Mouse (Mus musculus) midbrain, embryonic 16.5 days (tissue): Measurements from ENCODE around the gene Rnasel. TPM values are rescaled to one million over a fixed set of nuclear protein-coding genes. Genes with fewer than 3 reads are reported as not detected.

ENCODE experiments used
- ATAC-seq: fragments of 200-750 bp; cut with Nextera tagmentation; 2 replicates; pipeline ENCODE4 v1.8.0; 2017; ENCODE audit warnings: moderate TSS enrichment
- H3K27ac ChIP-seq: fragments of 300-500 bp; sonication (generic); 2 replicates; pipeline ENCODE4 v1.5.1; 2014; ENCODE audit warnings: mild to moderate bottlenecking, low read length, mixed read lengths
- H3K27me3 ChIP-seq: fragments of 300-500 bp; sonication (generic); 2 replicates; pipeline ENCODE4 v1.6.1; 2014; ENCODE audit warnings: low read depth, low read length, mixed read lengths; ENCODE audit not compliant: control insufficient read depth, insufficient read depth
- H3K36me3 ChIP-seq: fragments of 300-500 bp; sonication (generic); 2 replicates; pipeline ENCODE4 v1.6.1; 2014; ENCODE audit warnings: mild to moderate bottlenecking, low read length, moderate library complexity, mixed read lengths; ENCODE audit not compliant: control insufficient read depth, insufficient read depth
- H3K4me1 ChIP-seq: fragments of 300-500 bp; sonication (generic); 2 replicates; pipeline ENCODE4 v1.6.1; 2014; ENCODE audit warnings: mild to moderate bottlenecking, low read length, mixed read lengths; ENCODE audit not compliant: control insufficient read depth, insufficient read depth
- H3K4me2 ChIP-seq: fragments of 300-500 bp; sonication (generic); 2 replicates; pipeline ENCODE4 v1.6.1; 2014; ENCODE audit warnings: mild to moderate bottlenecking, low read length, mixed read lengths
- H3K4me3 ChIP-seq: fragments of 300-500 bp; sonication (generic); 2 replicates; pipeline ENCODE4 v1.5.1; 2014; ENCODE audit warnings: low read depth, mild to moderate bottlenecking, low read length, moderate library complexity, mixed read lengths
- H3K9ac ChIP-seq: fragments of 300-500 bp; sonication (generic); 2 replicates; pipeline ENCODE4 v1.6.1; 2014; ENCODE audit warnings: low read depth, low read length, mixed read lengths
- H3K9me3 ChIP-seq: fragments of 300-500 bp; sonication (generic); replicated peaks from 2 replicates; pipeline ENCODE4 v1.6.1; 2014; ENCODE audit warnings: mild to moderate bottlenecking, low read length, mixed read lengths; ENCODE audit not compliant: control insufficient read depth, poor library complexity, severe bottlenecking
- WGBS: fragments of 180-500 bp; shearing (Covaris S2); extraction: QIAGEN DNeasy Blood & Tissue Kit; methylation state at CpG from one replicate; pipeline ENCODE4 v1.1.7; 2014; 5-methylcytosine and 5-hydroxymethylcytosine counted together
- polyA plus RNA-seq: library from polyadenylated mRNA; unstranded; fragments of >200 nt; fragmentation: Nextera tagmentation; extraction: Ambion mirVana; gene quantifications from 2 replicates; pipeline ENCODE4 v1.2.1, GENCODE M21; 2015

The Rnasel gene
- polyA plus RNA-seq, 1 experiment from 2014 or later = 36.2 TPM

DNA sequence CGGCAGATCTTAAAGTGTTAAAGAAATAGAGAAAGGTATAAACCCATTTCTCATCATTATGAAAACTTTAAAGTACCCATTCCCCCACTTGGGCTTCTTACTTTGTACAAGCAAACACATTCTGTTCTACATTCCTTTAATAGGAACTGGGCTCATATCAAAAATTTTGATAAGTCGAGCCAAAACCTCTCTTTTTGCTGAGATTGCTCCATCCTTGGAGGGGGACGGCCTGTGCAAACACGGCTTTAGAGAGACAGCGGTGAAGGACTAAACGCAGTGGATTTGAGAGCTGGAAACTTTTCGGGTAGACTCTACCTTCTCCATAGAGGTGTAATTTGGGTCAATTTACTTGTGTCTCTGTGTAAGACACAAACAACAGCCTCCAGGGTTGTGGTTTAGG is 53.5 kb downstream of the Rnasel start:
- ATAC-seq = no peak
- no peaks in the 10 kb centered on the region; the same call in 1 of the 2 replicates for H3K4me1 ChIP-seq
- H3K36me3 ChIP-seq = no peaks in the 10 kb centered on the region
- no peak overlapping the region for H3K27ac ChIP-seq
- no peak overlapping the region for H3K4me3 ChIP-seq
- 78% methylated on average over 7 of the region's 7 CpGs for WGBS
- no peaks in the 10 kb centered on the region for H3K9me3 ChIP-seq
- H3K9ac ChIP-seq = no peak overlapping the region
- no peaks in the 10 kb centered on the region for H3K27me3 ChIP-seq
- no peak overlapping the region for H3K4me2 ChIP-seq

DNA sequence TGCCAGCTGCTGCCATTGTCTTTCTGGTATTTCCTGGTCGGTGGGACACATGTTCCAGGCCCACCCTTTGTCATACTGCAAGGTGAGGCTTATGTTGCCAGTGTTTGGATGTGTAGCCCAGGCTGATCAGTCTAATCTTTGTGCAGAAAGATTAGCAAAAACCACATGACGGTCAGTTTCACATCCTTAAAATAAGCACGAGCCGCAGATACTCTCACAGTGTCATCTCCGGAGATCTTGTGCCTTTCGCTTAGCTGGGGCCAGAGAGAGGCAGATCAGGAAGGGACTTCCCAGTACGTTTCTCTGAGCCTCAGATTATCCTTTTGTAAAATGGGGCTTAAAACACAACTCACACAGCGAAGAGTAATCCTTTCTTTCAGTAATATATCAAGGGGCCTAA is 54.3 kb downstream of the Rnasel start:
- WGBS = 31% methylated on average over 8 of the region's 8 CpGs
- Histone ChIP-seq H3K4me1 (no peaks in the 10 kb centered on the region; the same call in 1 of the 2 replicates), H3K9ac (no peak overlapping the region), H3K9me3 (no peaks in the 10 kb centered on the region), H3K36me3 (no peaks in the 10 kb centered on the region), H3K4me3 (no peak overlapping the region), H3K27me3 (no peaks in the 10 kb centered on the region), H3K4me2 (no peak overlapping the region), H3K27ac (no peak overlapping the region)
- no peak for ATAC-seq

DNA sequence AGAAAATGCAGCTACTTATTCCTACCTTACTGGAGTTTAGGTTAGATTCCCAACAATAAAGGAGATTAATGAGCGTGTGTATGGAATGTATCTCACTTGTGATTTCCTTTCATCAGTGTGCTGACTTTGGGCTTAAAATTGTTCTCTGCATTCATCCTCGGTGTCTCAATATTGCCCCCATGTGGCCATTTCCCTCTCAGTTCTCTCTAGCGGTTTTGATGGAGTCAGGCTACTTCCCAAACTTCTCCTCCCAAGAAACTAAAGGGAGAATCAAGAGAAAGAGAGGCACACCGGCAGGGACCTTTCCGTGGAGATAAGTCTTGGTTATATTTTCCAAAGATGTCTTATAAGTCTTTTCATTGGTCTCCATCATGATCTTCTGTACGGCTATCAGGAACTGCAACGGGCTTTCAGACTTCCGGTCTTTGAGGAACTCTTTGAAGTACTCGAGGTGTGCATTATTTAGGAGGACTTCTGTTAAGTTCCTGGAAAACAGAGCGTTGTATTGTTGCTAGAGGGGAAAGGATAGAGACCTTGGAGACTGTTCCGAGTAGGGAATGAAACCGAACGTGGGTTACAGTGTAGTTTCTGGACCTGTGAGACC is 58.3 kb downstream of the Rnasel start:
- Histone ChIP-seq H3K27me3 (no peaks in the 10 kb centered on the region), H3K27ac (no peak overlapping the region), H3K4me1 (no peaks in the 10 kb centered on the region; the same call in 1 of the 2 replicates), H3K9me3 (no peaks in the 10 kb centered on the region), H3K9ac (no peak overlapping the region), H3K36me3 (no peaks in the 10 kb centered on the region), H3K4me3 (no peak overlapping the region), H3K4me2 (no peak overlapping the region)
- WGBS = 56% methylated on average over 13 of the region's 13 CpGs
- ATAC-seq = no peak

Other genes with a start within 250 kb of the Rnasel start
- gene Npl, start 199.4 kb upstream of the Rnasel start, polyA plus RNA-seq = 11.2 and 13.3 TPM in 2 replicates
- 47.1 and 49.1 TPM in 2 replicates for gene Rgs8, start 96.4 kb upstream of the Rnasel start, polyA plus RNA-seq
- 21.8 and 31.3 TPM in 2 replicates for gene Rgs16, start 9.1 kb upstream of the Rnasel start, polyA plus RNA-seq
- gene Rgsl1, start 94.7 kb downstream of the Rnasel start, polyA plus RNA-seq = 0.10 and 0.19 TPM in 2 replicates
- 0.28 and 0.35 TPM in 2 replicates for gene Teddm1b, start 124.9 kb downstream of the Rnasel start, polyA plus RNA-seq
- gene Teddm1a, start 142.3 kb downstream of the Rnasel start, polyA plus RNA-seq = not detected in 2 replicates
- gene Glul, start 150.5 kb downstream of the Rnasel start, polyA plus RNA-seq = 145 and 159 TPM in 2 replicates
- 0.96 and 1.3 TPM in 2 replicates for gene Teddm2, start 150.8 kb downstream of the Rnasel start, polyA plus RNA-seq